Mouse (Mus musculus): ENCODE measurements around the gene Furin.

DNA sequence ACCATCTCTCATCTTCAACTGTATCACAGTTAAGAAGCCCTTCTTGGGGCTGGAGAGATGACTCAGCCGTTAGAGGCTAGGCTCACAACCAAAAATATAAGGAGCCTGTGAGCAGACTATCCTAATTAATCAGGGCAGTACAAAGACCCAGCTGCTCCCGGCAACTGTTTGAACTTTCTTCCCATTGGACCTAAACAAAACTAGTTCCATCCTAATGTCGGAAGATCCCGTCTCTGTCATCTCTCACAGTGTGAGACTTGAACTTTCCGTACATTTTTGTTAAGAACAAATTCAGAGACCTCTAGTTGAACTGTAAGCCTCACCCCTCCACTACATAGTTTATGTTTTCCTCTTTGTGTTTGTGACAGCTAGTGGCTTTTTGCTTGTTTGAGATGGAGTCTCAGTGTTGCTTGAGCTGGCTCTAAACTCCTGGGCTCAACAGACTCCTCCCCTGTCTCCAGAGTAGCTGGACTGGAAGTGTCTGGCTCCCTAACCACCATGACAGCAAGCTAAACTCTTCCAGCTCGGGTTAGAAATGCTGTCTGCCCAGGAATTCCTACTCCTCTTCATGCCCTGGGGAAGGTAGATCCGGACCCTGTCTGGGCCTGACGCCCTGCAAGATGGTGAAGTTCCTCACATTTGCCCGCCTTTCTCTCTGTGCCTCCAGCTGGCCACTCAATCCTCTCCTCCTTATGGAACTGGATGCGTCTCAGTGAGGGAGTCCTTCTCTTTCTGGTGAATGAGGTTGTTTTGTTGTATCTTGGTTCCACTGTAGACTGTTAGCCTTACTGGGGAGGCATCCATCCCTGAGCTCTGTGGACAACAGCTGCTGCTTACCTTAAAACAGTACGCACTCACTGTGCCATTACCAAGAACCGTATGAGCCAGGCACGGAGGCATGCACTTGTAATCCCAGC is 57.3 kb downstream of the Furin start:
- TF ChIP-seq POLR2A (IDR thresholded peaks at IDR 0.05; ENCODE audit: control insufficient read depth in 1 of 2, insufficient read depth in 1 of 2, low read depth in 1 of 2, low read length in 2 of 2, poor library complexity in 1 of 2) (no peak), CTCF (IDR thresholded peaks at IDR 0.05 in 2 of 3, conservative IDR thresholded peaks at IDR 0.05 in 1 of 3; ENCODE audit: control insufficient read depth in 1 of 3, insufficient read depth in 1 of 3, low read depth in 2 of 3, low read length in 3 of 3, poor library complexity in 1 of 3, severe bottlenecking in 1 of 3) (no peak), TAL1 (IDR thresholded peaks at IDR 0.05; ENCODE audit: low read length) (no peak), POLR2AphosphoS5 (IDR thresholded peaks at IDR 0.05; ENCODE audit: borderline replicate concordance, low read depth, low read length) (no peak), RAD21 (IDR thresholded peaks at IDR 0.05; ENCODE audit: low read depth, low read length) (no peak), EP300 (IDR thresholded peaks at IDR 0.05; ENCODE audit: low read depth in 1 of 2, low read length in 2 of 2) (no peak), MYC (IDR thresholded peaks at IDR 0.05; ENCODE audit: low read depth, low read length) (no peak), E2F4 (IDR thresholded peaks at IDR 0.05; ENCODE audit: borderline replicate concordance, low read depth, low read length) (no peak), MAX (IDR thresholded peaks at IDR 0.05; ENCODE audit: low read length) (no peak), ZNF384 (IDR thresholded peaks at IDR 0.05; ENCODE audit: low read depth, low read length) (no peak), ZKSCAN1 (IDR thresholded peaks at IDR 0.05; ENCODE audit: low read depth, low read length) (no peak), GABPA (IDR thresholded peaks at IDR 0.05; ENCODE audit: low read depth, low read length) (no peak), JUND (IDR thresholded peaks at IDR 0.05; ENCODE audit: low read depth, low read length) (no peak)

Measured in MEL (cell line).